Mouse (Mus musculus) heart, postnatal 4 days (tissue): ENCODE data around the gene Olfr1315-ps1. TPM values are rescaled to one million over a fixed set of nuclear protein-coding genes. Genes with fewer than 3 reads are reported as not detected.

ENCODE experiments used
- DNase-seq: peaks from one replicate; pipeline ENCODE4 v3.0.0; 2021
- total RNA-seq, 2 experiments: library from RNA; stranded (reverse); gene quantifications; 2 replicates each; pipeline ENCODE4 v1.2.3; 2021

The Olfr1315-ps1 gene
- not detected for total RNA-seq

DNA sequence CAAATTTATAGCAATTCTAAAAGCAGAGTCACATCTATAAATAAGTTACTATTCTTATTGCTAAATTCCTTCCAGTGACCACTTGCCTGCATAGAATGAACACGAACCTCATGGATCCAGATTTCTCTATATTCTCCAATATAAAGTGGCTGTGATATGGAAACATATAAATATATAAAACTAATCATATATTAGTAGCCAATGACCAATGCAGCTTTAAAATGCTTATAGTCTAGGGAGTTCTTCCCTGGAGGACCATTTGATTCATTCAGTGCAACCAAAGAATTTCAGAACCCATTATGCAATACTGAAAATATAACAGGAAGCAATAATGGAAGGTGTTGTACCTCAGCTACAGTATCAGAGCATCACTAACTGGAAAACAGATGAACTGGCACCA is at the start of gene Olfr1315-ps1:
Gene Olfr1315-ps1 (minus strand): TSS at position 101 of the 400 bp plus-strand sequence.
- DNase-seq: no peak

DNA sequence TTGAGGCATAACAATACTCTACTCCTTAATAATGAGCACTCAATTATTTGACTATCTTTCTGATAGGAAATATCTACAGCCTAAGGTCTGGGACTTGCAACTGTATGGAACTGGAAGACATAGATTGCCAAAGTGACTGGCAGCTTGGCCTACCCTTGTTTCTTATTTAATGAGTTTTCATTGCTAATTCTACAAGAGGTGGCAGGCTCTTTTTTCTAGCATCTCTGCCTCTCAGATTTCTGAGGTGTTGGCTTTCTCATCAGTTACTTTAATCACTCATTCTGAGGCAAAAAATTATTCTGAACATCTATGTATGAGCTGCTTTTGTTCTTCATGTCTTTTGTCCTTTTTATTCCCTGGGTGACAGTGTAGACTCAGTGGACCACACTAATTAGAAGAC is 38.7 kb upstream of the Olfr1315-ps1 start, which contains the start of gene Olfr1318:
Gene Olfr1318 (plus strand): TSS at position 301 of the 400 bp plus-strand sequence.
- DNase-seq: no peak

DNA sequence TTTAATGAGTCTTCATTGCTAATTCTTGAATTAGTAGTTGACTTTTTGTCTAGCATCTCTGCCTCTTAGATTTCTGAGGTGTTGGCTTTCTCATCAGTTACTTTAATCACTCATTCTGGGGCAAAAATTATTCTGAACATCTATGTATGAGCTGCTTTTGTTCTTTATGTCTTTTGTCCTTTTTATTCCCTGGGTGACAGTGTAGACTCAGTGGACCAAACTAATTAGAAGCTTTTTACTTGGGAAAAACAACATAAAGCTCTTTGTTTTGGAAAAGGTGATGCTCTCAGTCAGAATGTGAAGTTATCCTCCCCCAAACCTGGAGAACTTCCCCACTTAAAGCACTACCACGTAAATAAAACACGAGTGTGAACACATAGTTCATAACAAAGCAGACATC is 24.8 kb upstream of the Olfr1315-ps1 start, which contains the start of gene Olfr1317:
Gene Olfr1317 (plus strand): TSS at position 301 of the 400 bp plus-strand sequence.
- DNase-seq: no peak

DNA sequence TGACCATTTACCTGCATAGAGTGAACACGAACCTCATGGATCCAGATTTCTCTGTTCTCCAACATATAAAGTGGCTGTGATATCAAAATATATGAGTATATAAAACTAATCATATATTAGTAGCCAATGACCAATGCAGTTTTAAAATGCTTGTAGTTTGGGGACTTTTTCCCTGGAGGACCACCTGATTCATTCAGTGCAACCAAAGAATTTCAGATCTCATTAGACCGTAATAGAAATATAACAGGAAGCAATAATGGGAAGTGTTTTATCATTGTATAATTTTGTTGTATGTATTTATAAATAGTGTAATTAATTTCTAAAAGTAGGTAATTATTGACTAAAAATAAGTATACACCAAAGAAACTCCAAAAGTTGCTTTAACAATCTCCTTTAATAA is 19.6 kb upstream of the Olfr1315-ps1 start, which contains the start of gene Olfr1316:
Gene Olfr1316 (minus strand): TSS at position 101 of the 400 bp plus-strand sequence.
- DNase-seq: no peak

DNA sequence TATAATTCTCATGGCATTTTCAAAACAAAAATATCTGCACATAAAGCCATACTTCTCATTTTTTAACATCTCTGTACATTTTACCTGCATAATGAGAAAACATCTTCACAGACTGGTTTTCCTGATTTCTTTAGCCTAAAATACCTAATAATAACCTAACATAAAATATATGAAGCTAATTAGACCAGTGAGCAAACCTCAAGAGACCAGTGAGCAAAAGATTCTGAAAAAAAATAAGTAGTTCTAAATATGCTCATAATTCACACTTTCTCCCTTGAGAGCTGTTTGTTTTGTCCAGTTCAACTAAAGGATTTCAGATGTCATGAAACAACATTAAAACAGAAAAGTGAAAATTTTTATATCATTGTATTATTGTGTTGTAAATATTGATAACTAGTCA is 18.6 kb downstream of the Olfr1315-ps1 start, which contains the start of gene Olfr1314:
Gene Olfr1314 (minus strand): TSS at position 101 of the 400 bp plus-strand sequence.
- no peak for DNase-seq

DNA sequence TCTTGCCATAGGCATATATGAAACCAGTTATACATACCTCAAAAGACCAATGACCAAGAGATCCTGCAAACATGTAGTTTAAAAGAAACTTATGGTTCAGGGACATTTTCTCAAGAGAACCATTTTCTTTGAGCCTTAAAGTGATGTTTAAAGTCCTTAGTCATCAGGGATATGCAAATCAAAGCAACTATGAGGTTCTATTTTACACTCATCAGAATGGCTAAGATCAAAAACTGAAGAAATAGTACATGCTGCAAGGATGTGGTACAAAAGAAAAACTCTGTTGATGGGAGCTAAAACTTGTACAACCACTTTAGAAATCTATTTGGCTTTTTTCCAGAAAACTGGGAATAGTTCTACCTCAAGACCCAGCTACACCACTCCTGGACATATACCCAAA is 37.5 kb downstream of the Olfr1315-ps1 start, which contains the start of gene Olfr1313:
Gene Olfr1313 (minus strand): TSS at position 101 of the 400 bp plus-strand sequence.
- no peak for DNase-seq

Other genes starting within 250 kb of the Olfr1315-ps1 start
- not detected for gene Olfr1305, start 238.3 kb downstream of the Olfr1315-ps1 start, total RNA-seq
- gene Olfr1306, start 199.2 kb downstream of the Olfr1315-ps1 start, total RNA-seq: not detected
- gene Olfr1307, start 166.0 kb downstream of the Olfr1315-ps1 start, total RNA-seq: under 1 TPM in 1 of 2 experiments, not detected in 1; 0.02 TPM
- gene Olfr1308, start 150.5 kb downstream of the Olfr1315-ps1 start, total RNA-seq: not detected
- gene Olfr1309, start 125.2 kb downstream of the Olfr1315-ps1 start, total RNA-seq: not detected
- gene Olfr1310, start 102.7 kb downstream of the Olfr1315-ps1 start, total RNA-seq: not detected
- gene Olfr1311, start 91.0 kb downstream of the Olfr1315-ps1 start, total RNA-seq: not detected
- not detected for gene Olfr1312, start 65.2 kb downstream of the Olfr1315-ps1 start, total RNA-seq
- not detected for gene Olfr1313, start 37.6 kb downstream of the Olfr1315-ps1 start, total RNA-seq
- gene Olfr1314, start 18.7 kb downstream of the Olfr1315-ps1 start, total RNA-seq: not detected
- not detected for gene Olfr1316, start 19.5 kb upstream of the Olfr1315-ps1 start, total RNA-seq
- gene Olfr1317, start 24.9 kb upstream of the Olfr1315-ps1 start, total RNA-seq: not detected
- gene Olfr1318, start 38.8 kb upstream of the Olfr1315-ps1 start, total RNA-seq: not detected
- 1 to 10 TPM; 6.6 to 7.7 TPM for gene Lpcat4, start 124.0 kb upstream of the Olfr1315-ps1 start, total RNA-seq
- not detected for gene Nutm1, start 143.9 kb upstream of the Olfr1315-ps1 start, total RNA-seq
- 10 to 100 TPM; 64.1 to 65.4 TPM for gene Nop10, start 146.5 kb upstream of the Olfr1315-ps1 start, total RNA-seq
- 10 to 100 TPM; 35.5 to 36.5 TPM for gene Slc12a6, start 150.4 kb upstream of the Olfr1315-ps1 start, total RNA-seq
- not detected for gene Gm21985, start 150.9 kb upstream of the Olfr1315-ps1 start, total RNA-seq